Mouse (Mus musculus): Measurements from ENCODE around the gene Pqbp1. TPM values are rescaled to one million over a fixed set of nuclear protein-coding genes. Genes with fewer than 3 reads are reported as not detected.

Gene Pqbp1
- 45.7 and 58.0 TPM in 2 replicates for polyA plus RNA-seq (2012; rRNA removed)

DNA sequence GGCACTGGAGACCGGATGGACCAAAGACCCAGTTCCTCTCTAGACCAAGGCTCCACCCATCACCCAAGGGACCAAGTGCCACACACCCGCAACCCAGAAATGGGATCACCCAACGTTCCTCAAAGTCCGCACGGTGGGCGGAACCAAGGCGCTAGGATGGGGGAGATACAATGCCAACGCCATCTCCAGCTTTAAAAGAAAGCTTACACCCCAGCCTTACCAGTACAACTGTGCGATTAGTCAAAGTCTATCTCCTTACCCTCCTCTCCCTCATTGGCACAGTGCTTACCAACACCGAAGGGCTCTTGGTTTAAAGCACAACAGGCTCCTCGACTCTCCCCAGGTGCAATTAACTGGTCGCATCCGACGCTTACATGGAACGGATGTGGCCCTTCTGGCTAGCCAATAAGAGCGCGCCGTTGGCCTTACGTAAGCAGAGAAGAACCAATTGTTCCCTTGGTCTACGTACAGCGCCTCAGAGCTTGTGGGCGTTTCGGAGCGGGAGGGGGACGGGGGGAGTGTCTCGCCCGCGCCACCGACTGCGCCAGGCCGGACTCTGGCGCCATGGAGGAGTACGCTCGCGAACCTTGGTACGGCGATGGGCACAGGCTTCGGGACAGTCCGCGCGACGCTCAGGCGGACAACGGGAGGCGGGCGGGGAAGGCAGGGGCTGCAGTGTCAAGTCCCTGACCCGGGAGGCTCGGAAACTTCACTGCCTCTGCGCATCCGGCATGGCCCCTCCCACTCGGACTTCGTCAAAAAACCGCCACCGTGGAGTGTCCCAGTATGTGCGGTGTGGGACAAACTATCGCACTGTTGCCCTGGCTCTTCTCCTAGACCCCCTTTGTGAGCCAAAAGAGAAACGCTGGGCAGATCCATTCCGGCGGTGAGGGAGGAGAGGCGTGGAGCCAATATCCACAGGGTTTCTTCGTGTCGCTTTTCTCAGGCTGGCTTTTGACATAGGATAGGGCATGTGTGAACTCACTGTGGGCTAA, at the start of gene Pqbp1, which contains the start of gene Timm17b:
Gene Pqbp1 (minus strand): TSS at position 390 of the 995 bp plus-strand sequence.
Gene Timm17b (plus strand): TSS at position 478 of the 995 bp plus-strand sequence.
- Histone ChIP-seq H3K27me3 (replicated peaks; ENCODE audit: control insufficient read depth, insufficient read depth, low read length) (no peaks in the 10 kb centered on the region), H3K4me3 (ENCODE audit: insufficient read depth, low read depth, low read length) (peak within 1 kb of the TSS; percentile 93), H3K27ac (ENCODE audit: insufficient read depth, low read depth, low read length) (peak within 1 kb of the TSS; percentile 94), H3K36me3 (ENCODE audit: control insufficient read depth, insufficient read depth, low read length) (no peaks in the 10 kb centered on the region), H3K4me1 (ENCODE audit: control insufficient read depth, insufficient read depth, low read length) (no peaks in the 10 kb centered on the region; the same call in 1 of the 2 replicates)
- peak; percentile 95 for DNase-seq
- under 1% methylated on average over 62 of the region's 62 CpGs for WGBS
- TF ChIP-seq CTCF (conservative IDR thresholded peaks at IDR 0.05; ENCODE audit: insufficient read depth, insufficient read length, low read depth, low read length) (no peak), POLR2A (IDR thresholded peaks at IDR 0.05; ENCODE audit: low read depth, low read length) (no peak)

DNA sequence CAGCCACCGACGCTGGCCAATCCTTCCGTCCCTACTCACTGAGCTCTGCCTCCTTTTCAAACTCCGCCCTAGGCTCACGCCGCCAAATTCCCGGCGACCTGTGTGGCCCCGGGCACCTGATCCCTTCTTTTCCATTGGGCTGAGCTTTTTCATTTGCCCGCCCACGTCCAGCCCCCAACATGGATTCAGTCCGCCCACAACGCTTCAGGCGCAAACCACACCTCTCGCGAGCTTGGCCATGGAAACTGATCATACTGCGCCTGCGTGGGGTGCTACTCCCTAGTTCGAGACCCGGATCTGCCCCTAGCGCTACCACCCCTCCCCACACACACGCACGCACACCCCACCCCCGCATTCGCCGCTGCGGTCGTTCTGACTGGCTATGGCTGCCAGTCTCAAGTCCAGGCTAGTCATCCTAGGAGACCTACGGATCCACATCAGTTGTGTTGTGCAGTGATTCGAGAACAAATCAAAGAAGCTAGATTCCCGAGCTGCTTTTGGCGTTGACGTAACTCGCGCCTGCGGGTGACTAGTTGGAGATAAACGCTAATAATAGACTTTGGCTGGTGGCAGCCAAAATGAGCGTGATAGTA, 48.9 kb upstream of the Pqbp1 start:
- Histone ChIP-seq H3K27me3 (replicated peaks; ENCODE audit: control insufficient read depth, insufficient read depth, low read length) (no peaks in the 10 kb centered on the region), H3K36me3 (ENCODE audit: control insufficient read depth, insufficient read depth, low read length) (no peaks in the 10 kb centered on the region), H3K27ac (ENCODE audit: insufficient read depth, low read depth, low read length) (no peak overlapping the region), H3K4me3 (ENCODE audit: insufficient read depth, low read depth, low read length) (peak overlapping the region; percentile 76), H3K4me1 (ENCODE audit: control insufficient read depth, insufficient read depth, low read length) (peaks cover 12% of the 10 kb centered on the region; the same call in 1 of the 2 replicates)
- DNase-seq: peak; percentile 97
- 1% methylated on average over 38 of the region's 38 CpGs for WGBS
- TF ChIP-seq POLR2A (IDR thresholded peaks at IDR 0.05; ENCODE audit: low read depth, low read length) (no peak), CTCF (conservative IDR thresholded peaks at IDR 0.05; ENCODE audit: insufficient read depth, insufficient read length, low read depth, low read length) (no peak)

DNA sequence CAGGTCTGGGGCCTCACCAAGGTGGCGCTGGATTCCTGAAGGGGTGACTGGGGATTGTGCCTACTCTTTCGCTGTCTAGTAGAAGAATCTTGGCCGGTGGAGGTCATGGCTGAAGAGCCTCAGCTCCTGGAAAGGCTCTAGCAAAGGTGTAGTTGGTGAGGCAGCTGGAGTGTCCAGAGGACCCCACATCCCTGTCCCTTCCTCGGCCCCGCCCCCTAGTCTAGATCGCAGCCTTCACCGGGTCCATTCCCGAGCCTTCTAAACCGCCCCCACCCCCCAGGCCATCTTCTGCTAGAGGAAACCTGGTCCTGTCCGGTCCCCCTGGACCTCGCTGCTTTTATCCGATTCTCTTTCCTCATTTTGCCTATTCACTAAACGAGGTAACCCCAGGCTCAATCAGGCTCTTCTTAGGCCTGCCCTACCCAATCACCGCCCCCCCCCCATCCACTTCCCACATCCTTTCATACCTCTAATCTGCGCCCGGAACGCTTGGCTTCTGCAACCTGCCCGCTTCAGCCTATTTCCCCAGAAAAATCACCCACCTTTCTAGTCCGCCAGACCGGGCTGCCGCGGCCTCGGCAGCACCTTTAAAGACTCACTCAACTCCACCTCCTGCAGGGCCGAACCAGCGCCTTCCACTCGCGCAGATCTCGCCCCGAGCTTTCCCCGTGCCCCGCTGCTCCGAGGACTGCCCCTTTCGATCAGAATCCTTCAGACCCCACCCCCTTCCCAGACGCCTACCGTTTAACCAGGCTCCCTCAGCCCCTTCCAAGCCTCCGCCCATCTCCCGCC, 48.2 kb upstream of the Pqbp1 start, which contains the start of gene Hdac6:
Gene Hdac6 (minus strand): TSS at position 782 of the 792 bp plus-strand sequence.
- peak; percentile 26 for DNase-seq
- Histone ChIP-seq H3K36me3 (ENCODE audit: control insufficient read depth, insufficient read depth, low read length) (no peaks in the 10 kb centered on the region), H3K27me3 (replicated peaks; ENCODE audit: control insufficient read depth, insufficient read depth, low read length) (no peaks in the 10 kb centered on the region), H3K4me3 (ENCODE audit: insufficient read depth, low read depth, low read length) (peak within 1 kb of the TSS; percentile 78), H3K27ac (ENCODE audit: insufficient read depth, low read depth, low read length) (peak within 1 kb of the TSS; percentile 62; the same call in 1 of the 2 replicates), H3K4me1 (ENCODE audit: control insufficient read depth, insufficient read depth, low read length) (peaks cover 12% of the 10 kb centered on the region; the same call in 1 of the 2 replicates)
- no peak for TF ChIP-seq CTCF (conservative IDR thresholded peaks at IDR 0.05; ENCODE audit: insufficient read depth, insufficient read length, low read depth, low read length)
- peak; percentile 37 for TF ChIP-seq POLR2A (IDR thresholded peaks at IDR 0.05; ENCODE audit: low read depth, low read length)
- under 1% methylated on average over 33 of the region's 37 CpGs for WGBS

DNA sequence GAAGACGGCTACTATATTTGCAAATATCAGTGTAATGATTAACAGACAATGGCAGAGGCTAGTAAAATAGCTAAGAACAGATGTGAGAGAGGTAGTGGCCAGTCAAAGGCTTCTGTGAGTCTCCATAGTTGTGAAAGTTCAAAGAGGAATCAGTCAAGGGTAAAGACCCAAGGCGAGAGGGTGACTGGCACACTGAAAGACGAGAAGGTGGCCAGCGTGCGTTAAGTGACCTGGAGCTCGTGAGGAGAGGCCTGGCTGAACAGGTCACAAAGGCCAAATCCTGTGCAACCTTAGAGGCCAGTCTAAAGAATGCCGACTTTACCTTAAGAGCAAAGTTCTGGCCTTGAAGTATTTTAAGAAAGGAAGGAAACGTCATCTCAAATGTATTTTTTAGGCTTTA, 46.5 kb upstream of the Pqbp1 start:
- H3K27me3 ChIP-seq (replicated peaks; ENCODE audit: control insufficient read depth, insufficient read depth, low read length): no peaks in the 10 kb centered on the region
- DNase-seq: peak; percentile 60
- peaks cover 12% of the 10 kb centered on the region; the same call in 1 of the 2 replicates for H3K4me1 ChIP-seq (ENCODE audit: control insufficient read depth, insufficient read depth, low read length)
- WGBS: 39% methylated on average over 8 of the region's 8 CpGs
- no peaks in the 10 kb centered on the region for H3K36me3 ChIP-seq (ENCODE audit: control insufficient read depth, insufficient read depth, low read length)
- TF ChIP-seq POLR2A (IDR thresholded peaks at IDR 0.05; ENCODE audit: low read depth, low read length): no peak
- TF ChIP-seq CTCF (conservative IDR thresholded peaks at IDR 0.05; ENCODE audit: insufficient read depth, insufficient read length, low read depth, low read length): no peak
- no peak overlapping the region for H3K4me3 ChIP-seq (ENCODE audit: insufficient read depth, low read depth, low read length)
- H3K27ac ChIP-seq (ENCODE audit: insufficient read depth, low read depth, low read length): no peak overlapping the region

DNA sequence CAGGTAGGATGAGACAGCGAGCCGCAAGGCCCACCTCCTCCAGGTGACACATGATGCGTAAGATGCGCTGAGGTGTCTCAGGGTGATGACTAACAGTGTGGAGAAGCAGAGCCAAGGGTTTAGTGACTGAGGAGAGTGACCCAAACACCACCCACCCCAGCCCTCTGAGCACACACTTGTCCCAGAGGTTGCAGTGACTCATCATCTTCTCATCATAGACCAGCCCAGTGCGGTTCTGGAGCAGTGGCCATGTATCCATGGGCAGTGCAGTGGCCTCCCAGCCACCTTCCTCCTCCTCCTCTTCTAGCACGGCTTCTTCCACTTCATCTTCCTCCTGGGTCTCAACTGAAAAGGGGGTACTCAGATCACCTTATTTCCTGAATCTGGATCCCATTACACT, 38.6 kb upstream of the Pqbp1 start:
- H3K4me1 ChIP-seq (ENCODE audit: control insufficient read depth, insufficient read depth, low read length): no peaks in the 10 kb centered on the region
- TF ChIP-seq POLR2A (IDR thresholded peaks at IDR 0.05; ENCODE audit: low read depth, low read length): no peak
- TF ChIP-seq CTCF (conservative IDR thresholded peaks at IDR 0.05; ENCODE audit: insufficient read depth, insufficient read length, low read depth, low read length): no peak
- 97% methylated on average over 6 of the region's 6 CpGs for WGBS
- H3K36me3 ChIP-seq (ENCODE audit: control insufficient read depth, insufficient read depth, low read length): no peaks in the 10 kb centered on the region
- no peak overlapping the region for H3K27ac ChIP-seq (ENCODE audit: insufficient read depth, low read depth, low read length)
- H3K4me3 ChIP-seq (ENCODE audit: insufficient read depth, low read depth, low read length): no peak overlapping the region
- H3K27me3 ChIP-seq (replicated peaks; ENCODE audit: control insufficient read depth, insufficient read depth, low read length): no peaks in the 10 kb centered on the region
- DNase-seq: no peak

DNA sequence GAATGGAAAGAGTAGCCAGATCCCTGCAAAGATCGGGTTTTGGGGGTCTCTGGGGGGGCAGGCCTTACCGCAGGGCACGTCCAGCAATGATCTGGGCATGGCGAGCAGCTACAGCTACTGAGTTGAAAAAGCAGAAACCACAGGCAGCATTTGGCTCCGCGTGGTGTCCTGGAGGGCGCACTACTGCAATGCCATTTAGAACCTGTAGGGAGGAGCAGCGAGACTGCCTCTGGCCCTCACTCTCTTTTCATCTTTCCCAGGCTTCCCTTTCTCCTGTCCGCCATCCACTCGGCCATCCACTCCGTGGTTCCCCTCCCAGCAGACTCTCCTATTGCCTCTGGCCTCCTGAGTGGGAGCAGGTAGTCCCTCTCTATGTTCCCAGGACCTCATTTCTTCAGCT, 37.8 kb upstream of the Pqbp1 start:
- TF ChIP-seq CTCF (conservative IDR thresholded peaks at IDR 0.05; ENCODE audit: insufficient read depth, insufficient read length, low read depth, low read length) (0 out of 2 replicates have a peak, but pooled peaks have one; percentile 22), POLR2A (IDR thresholded peaks at IDR 0.05; ENCODE audit: low read depth, low read length) (no peak)
- Histone ChIP-seq H3K36me3 (ENCODE audit: control insufficient read depth, insufficient read depth, low read length) (no peaks in the 10 kb centered on the region), H3K27ac (ENCODE audit: insufficient read depth, low read depth, low read length) (no peak overlapping the region), H3K4me1 (ENCODE audit: control insufficient read depth, insufficient read depth, low read length) (no peaks in the 10 kb centered on the region), H3K4me3 (ENCODE audit: insufficient read depth, low read depth, low read length) (no peak overlapping the region), H3K27me3 (replicated peaks; ENCODE audit: control insufficient read depth, insufficient read depth, low read length) (no peaks in the 10 kb centered on the region)
- no peak for DNase-seq
- WGBS: 64% methylated on average over 11 of the region's 11 CpGs
